Mouse (Mus musculus) cerebellum, adult 2 months (tissue): ENCODE results near the gene Racgap1.

Experiments used
- CTCF ChIP-seq: fragments of 200-500 bp; IDR thresholded peaks from 2 replicates; pipeline ENCODE4 v1.5.1; 2011; ENCODE audit warnings: low read depth, mild to moderate bottlenecking, control low read depth, low read length, moderate library complexity, borderline replicate concordance; ENCODE audit not compliant: insufficient read depth
- POLR2A ChIP-seq: fragments of 200-500 bp; IDR thresholded peaks from 2 replicates; pipeline ENCODE4 v1.6.1; 2011; ENCODE audit warnings: low read length, control low read depth, borderline replicate concordance; ENCODE audit not compliant: insufficient read depth

- TF ChIP-seq CTCF (no peak), POLR2A (no peak)
These were observed 49.0 kb upstream of the Racgap1 start for GRCm38 (mm10) chr15:99700219-99701106.
